Mouse (Mus musculus): ENCODE measurements around the gene Thoc5.

DNA sequence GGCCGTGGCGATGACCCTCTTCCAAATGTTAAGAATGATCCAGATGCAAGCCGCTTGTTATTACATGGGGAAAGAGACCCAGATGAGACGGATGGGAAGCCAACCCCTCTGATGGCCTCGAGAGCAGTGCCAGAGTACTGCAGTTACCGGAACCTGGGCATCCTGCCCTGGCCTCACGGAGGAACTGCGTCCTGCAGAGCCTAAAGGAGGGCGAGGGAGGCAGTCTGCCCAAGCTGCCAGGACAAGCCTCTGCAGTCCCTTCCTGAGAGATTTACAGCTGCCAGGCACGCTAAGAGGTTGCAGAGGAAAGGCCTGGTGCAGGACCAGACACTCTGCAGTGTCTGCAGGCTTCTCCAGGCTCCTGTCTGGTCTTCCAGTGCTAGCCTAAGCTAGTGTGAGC is 73.3 kb downstream of the Thoc5 start:
- TF ChIP-seq CTCF (IDR thresholded peaks at IDR 0.05; ENCODE audit: low read depth, low read length) (no peak), POLR2A (IDR thresholded peaks at IDR 0.05; ENCODE audit: extremely low read depth, insufficient read depth, low read length) (no peak)
